Mouse (Mus musculus) heart, embryonic 11.5 days (tissue): ENCODE data around the gene Cacna1f. TPM values are rescaled to one million over a fixed set of nuclear protein-coding genes. Genes with fewer than 3 reads are reported as not detected.

Experiments used
- ATAC-seq: fragments of 200-750 bp; cut with Nextera tagmentation; replicated peaks from 2 replicates; pipeline ENCODE4 v1.8.0; 2017; ENCODE audit warnings: moderate library complexity; ENCODE audit not compliant: insufficient number of reproducible peaks, low FRiP score, low TSS enrichment
- H3K27ac ChIP-seq: fragments of 300-500 bp; sonication (generic); 2 replicates; pipeline ENCODE4 v1.5.1; 2014; ENCODE audit warnings: mild to moderate bottlenecking, low read depth, low read length
- H3K27me3 ChIP-seq: fragments of 300-500 bp; sonication (generic); 2 replicates; pipeline ENCODE4 v1.6.1; 2014; ENCODE audit warnings: mild to moderate bottlenecking, low read length, mixed read lengths; ENCODE audit not compliant: control insufficient read depth, insufficient read depth
- H3K36me3 ChIP-seq: fragments of 300-500 bp; sonication (generic); 2 replicates; pipeline ENCODE4 v1.6.1; 2014; ENCODE audit warnings: mild to moderate bottlenecking, low read length, moderate library complexity, mixed read lengths; ENCODE audit not compliant: control insufficient read depth, insufficient read depth
- H3K4me1 ChIP-seq: fragments of 300-500 bp; sonication (generic); 2 replicates; pipeline ENCODE4 v1.6.1; 2014; ENCODE audit warnings: low read length; ENCODE audit not compliant: control insufficient read depth, insufficient read depth
- H3K4me2 ChIP-seq: fragments of 300-500 bp; sonication (generic); 2 replicates; pipeline ENCODE4 v1.6.1; 2014; ENCODE audit warnings: mild to moderate bottlenecking, moderate library complexity
- H3K4me3 ChIP-seq: fragments of 300-500 bp; sonication (generic); 2 replicates; pipeline ENCODE4 v1.5.1; 2014; ENCODE audit warnings: low read depth, low read length
- H3K9ac ChIP-seq: fragments of 300-500 bp; sonication (generic); 2 replicates; pipeline ENCODE4 v1.6.1; 2014; ENCODE audit warnings: mild to moderate bottlenecking, low read depth, low read length, moderate library complexity
- H3K9me3 ChIP-seq: fragments of 300-500 bp; sonication (generic); replicated peaks from 2 replicates; pipeline ENCODE4 v1.6.1; 2016; ENCODE audit warnings: low read length; ENCODE audit not compliant: control insufficient read depth
- WGBS: fragments of 180-500 bp; shearing (Covaris S2); extraction: QIAGEN DNeasy Blood & Tissue Kit; methylation state at CpG from one replicate; pipeline ENCODE4 v1.1.7; 2014; ENCODE audit not compliant: insufficient replicate concordance; 5-methylcytosine and 5-hydroxymethylcytosine counted together
- polyA plus RNA-seq: library from polyadenylated mRNA; unstranded; fragments of >200 nt; fragmentation: Nextera tagmentation; extraction: Ambion mirVana; gene quantifications from 2 replicates; pipeline ENCODE4 v1.2.1, GENCODE M21; 2014

Cacna1f gene
- polyA plus RNA-seq, 1 experiment from 2014 or later = not detected

DNA sequence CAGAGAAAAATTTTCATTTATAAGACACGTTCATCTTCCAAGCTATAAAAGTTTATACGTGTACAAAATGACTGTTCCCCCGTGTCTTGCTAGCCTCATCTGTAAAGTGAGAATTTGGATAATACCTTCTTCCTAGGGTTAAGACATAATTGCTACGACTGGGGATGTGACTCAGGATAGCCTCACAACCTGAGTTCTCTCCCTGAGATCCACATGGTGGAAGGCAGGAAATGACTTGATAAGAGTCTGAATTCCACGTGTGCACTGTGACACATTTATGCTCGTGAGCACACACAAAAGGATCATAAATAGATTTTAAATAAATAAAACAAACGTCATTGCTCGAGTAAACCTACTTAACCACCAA, 1.3 kb upstream of the Cacna1f start:
- Histone ChIP-seq H3K27ac (no peak overlapping the region), H3K4me1 (no peaks in the 10 kb centered on the region), H3K9ac (no peak overlapping the region), H3K4me3 (no peak overlapping the region), H3K36me3 (no peaks in the 10 kb centered on the region), H3K27me3 (peaks cover 3% of the 10 kb centered on the region; the same call in 1 of the 2 replicates), H3K9me3 (no peaks in the 10 kb centered on the region), H3K4me2 (peak overlapping the region; percentile 32; the same call in 1 of the 2 replicates)
- WGBS = 36% methylated on average over 8 of the region's 8 CpGs
- no peak for ATAC-seq

DNA sequence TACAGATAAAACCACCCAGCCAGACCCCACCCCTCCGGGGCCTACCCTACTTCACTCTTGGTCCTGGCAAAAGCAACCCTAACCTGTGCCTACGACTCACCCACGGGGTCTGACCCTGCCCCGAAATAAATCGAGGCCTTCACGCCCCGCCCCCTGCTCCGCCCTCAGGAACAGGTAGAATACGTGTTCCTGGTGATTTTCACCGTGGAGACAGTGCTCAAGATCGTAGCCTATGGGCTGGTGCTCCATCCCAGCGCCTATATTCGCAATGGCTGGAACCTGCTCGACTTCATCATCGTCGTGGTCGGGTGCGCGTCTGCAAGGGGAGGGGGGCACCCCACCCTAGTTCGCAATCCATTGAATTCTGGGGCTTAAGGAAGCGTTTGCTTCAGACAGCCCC, 3.2 kb downstream of the Cacna1f start:
- Histone ChIP-seq H3K36me3 (no peaks in the 10 kb centered on the region), H3K4me3 (peak overlapping the region; percentile 38), H3K27me3 (peaks cover 3% of the 10 kb centered on the region; the same call in 1 of the 2 replicates), H3K9me3 (no peaks in the 10 kb centered on the region), H3K27ac (no peak overlapping the region), H3K9ac (no peak overlapping the region), H3K4me1 (no peaks in the 10 kb centered on the region), H3K4me2 (peak overlapping the region; percentile 70)
- ATAC-seq = no peak
- WGBS = 26% methylated on average over 21 of the region's 21 CpGs

DNA sequence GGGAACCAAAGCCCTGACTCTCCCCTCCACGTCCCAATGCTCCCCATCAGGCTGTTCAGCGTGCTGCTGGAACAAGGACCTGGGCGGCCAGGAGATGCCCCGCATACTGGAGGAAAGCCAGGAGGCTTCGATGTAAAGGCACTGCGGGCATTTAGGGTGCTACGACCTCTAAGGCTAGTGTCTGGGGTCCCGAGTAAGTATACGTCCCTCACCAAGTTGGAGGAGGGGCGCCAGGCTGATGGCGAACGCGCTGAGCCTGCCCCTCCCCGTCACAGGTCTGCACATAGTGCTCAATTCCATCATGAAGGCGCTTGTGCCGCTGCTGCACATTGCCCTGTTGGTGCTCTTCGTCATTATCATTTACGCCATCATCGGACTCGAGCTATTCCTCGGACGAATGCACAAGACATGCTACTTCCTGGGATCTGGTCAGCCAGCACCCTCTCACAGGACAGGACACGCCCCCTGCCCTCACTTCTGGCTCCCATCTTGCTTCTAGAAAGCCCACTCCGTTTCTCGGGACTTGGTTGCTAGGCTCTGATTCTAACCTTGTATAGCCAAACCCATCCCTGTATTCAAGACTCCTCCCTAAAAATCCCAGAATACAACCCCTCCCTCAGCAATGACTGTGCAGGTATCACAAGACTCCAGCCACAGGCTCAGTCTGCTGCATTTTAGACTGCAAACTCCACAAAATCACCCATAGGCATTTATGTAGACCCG, 3.8 kb downstream of the Cacna1f start:
- Histone ChIP-seq H3K4me2 (peak overlapping the region; percentile 70), H3K9me3 (no peaks in the 10 kb centered on the region), H3K4me3 (peak overlapping the region; percentile 38), H3K36me3 (no peaks in the 10 kb centered on the region), H3K4me1 (no peaks in the 10 kb centered on the region), H3K27me3 (peaks cover 3% of the 10 kb centered on the region; the same call in 1 of the 2 replicates), H3K27ac (no peak overlapping the region), H3K9ac (no peak overlapping the region)
- no peak for ATAC-seq
- 22% methylated on average over 26 of the region's 26 CpGs for WGBS

DNA sequence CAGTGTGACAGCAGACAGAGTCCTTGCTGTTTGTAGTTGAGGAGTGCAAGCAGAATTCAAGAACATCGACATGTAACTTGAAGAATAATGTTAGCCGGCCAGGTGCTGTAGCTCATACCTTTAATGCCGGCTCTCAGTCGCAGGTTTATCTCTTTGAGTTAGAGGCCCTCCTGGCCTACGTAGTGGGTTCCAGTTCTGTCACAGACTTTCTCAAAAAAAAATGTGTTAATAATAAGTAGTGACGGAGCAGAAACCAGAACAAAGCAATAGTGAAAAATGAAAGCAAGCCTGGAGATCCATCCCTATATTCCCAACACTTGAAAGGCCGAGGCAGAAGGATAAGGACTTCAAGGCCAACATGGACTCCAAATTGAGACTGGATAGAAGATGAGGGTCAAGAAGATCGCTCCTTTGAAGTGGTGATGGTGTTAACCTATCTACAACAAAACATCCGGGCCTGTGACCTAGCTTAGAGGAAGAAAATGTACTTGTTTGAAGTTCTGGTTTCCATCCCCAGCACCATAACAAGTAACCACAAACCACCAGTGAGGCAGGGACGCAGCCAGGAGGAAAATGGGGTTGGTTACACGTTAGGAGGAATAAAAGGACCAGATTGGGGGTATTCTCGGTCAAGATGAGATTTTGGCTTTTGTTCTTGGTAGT, 11.1 kb downstream of the Cacna1f start:
- ATAC-seq = no peak
- Histone ChIP-seq H3K27ac (no peak overlapping the region), H3K4me1 (no peaks in the 10 kb centered on the region), H3K9ac (no peak overlapping the region), H3K4me3 (no peak overlapping the region), H3K4me2 (no peak overlapping the region), H3K9me3 (no peaks in the 10 kb centered on the region), H3K36me3 (no peaks in the 10 kb centered on the region), H3K27me3 (no peaks in the 10 kb centered on the region)
- 73% methylated on average over 12 of the region's 12 CpGs for WGBS

DNA sequence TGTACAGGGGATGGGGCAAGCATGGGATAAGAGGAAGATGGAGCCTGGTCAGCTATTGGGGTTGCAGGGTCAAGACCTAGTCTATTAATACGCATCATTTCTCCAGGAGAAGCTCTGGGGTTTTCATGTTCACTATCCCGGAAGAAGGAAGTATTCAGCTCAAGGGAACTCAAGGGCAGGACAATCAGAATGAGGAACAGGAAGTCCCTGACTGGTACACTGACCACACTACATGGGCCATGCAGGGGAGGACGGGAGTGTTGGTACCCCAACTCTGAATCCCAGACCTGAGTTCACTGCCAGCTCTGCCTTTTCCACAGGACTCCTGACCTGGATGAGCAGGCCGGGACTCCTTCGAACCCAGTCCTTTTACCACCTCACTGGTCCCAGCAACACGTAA, 25.7 kb downstream of the Cacna1f start:
- WGBS = 79% methylated on average over 6 of the region's 6 CpGs
- no peak overlapping the region for H3K4me2 ChIP-seq

DNA sequence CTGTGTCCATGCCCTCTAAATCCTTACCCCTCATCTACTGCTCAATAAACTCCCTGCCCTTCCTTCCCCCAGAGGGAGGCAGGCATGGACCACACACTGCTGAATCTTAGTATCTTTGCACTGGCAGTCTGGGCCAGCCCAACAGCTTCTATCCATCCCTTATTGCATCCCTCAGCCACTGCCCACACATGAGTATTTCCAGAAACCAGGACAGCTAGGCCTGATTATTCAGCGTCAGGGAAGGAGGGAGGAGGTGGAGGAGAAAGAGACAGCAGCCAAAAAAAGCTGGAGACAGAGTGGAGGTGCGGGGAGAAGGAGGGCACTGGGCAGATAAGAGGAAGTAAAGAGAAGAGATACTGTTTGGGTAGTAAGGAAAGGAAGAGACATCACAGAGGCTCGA, 28.2 kb downstream of the Cacna1f start:
- H3K9me3 ChIP-seq = no peaks in the 10 kb centered on the region
- no peak overlapping the region for H3K27ac ChIP-seq
- WGBS = 58% methylated on average over 3 of the region's 3 CpGs
- no peak overlapping the region for H3K4me2 ChIP-seq
- no peaks in the 10 kb centered on the region for H3K27me3 ChIP-seq
- no peak overlapping the region for H3K9ac ChIP-seq
- H3K4me1 ChIP-seq = no peaks in the 10 kb centered on the region
- no peak overlapping the region for H3K4me3 ChIP-seq
- ATAC-seq = no peak
- H3K36me3 ChIP-seq = no peaks in the 10 kb centered on the region

More for the DNA sequence above, 25.7 kb downstream of the Cacna1f start:
- no peaks in the 10 kb centered on the region for H3K4me1 ChIP-seq
- ATAC-seq = no peak
- no peak overlapping the region for H3K9ac ChIP-seq
- H3K27me3 ChIP-seq = no peaks in the 10 kb centered on the region
- no peaks in the 10 kb centered on the region for H3K36me3 ChIP-seq
- no peaks in the 10 kb centered on the region for H3K9me3 ChIP-seq
- no peak overlapping the region for H3K4me3 ChIP-seq
- H3K27ac ChIP-seq = no peak overlapping the region

DNA sequence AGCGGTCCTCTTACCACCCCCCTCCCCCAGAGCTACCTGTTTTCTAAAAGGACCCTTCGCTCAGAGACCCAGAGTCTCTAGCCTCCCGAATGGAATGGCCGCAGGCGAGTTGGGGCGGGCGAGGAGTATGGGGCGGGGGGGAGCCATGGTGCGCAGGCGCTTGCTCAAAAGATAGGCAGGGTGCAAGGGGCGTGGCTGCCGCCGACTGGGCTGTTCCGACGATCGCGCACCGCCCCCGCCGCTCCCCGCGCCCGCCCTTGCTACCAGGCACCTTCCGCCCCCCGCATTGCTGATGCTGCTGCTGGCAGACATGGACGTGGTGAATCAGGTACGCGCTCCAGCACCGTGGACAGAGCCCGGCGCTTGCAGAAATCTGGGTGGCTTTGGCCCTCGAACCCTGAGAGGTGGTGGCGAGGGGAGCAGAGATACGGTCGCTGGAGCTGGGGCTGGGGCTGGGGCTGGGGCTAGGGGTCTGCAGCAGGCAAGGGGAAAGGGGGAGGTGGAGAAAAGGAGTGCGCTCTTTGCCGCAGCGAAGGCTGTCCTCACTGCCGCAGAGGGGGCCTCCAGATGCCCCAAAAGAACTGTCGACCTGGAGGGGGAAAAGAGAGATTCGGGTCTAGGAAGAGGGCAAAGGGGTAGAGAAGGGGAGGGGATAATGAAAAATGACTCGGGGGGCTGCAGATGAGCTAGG, 31.7 kb downstream of the Cacna1f start, which contains the start of gene Syp:
Gene Syp (plus strand): TSS at position 71 of the 691 bp plus-strand sequence.
- peaks cover 5% of the 10 kb centered on the region; the same call in 1 of the 2 replicates for H3K27me3 ChIP-seq
- H3K9me3 ChIP-seq = no peaks in the 10 kb centered on the region
- no peak within 1 kb of the TSS for H3K27ac ChIP-seq
- H3K36me3 ChIP-seq = no peaks in the 10 kb centered on the region
- H3K4me1 ChIP-seq = no peaks in the 10 kb centered on the region
- peak; percentile 76 for ATAC-seq
- H3K4me3 ChIP-seq = peak within 1 kb of the TSS; percentile 22; the same call in 1 of the 2 replicates
- peak within 1 kb of the TSS; percentile 52 for H3K4me2 ChIP-seq
- 12% methylated on average over 40 of the region's 42 CpGs for WGBS
- H3K9ac ChIP-seq = no peak within 1 kb of the TSS

DNA sequence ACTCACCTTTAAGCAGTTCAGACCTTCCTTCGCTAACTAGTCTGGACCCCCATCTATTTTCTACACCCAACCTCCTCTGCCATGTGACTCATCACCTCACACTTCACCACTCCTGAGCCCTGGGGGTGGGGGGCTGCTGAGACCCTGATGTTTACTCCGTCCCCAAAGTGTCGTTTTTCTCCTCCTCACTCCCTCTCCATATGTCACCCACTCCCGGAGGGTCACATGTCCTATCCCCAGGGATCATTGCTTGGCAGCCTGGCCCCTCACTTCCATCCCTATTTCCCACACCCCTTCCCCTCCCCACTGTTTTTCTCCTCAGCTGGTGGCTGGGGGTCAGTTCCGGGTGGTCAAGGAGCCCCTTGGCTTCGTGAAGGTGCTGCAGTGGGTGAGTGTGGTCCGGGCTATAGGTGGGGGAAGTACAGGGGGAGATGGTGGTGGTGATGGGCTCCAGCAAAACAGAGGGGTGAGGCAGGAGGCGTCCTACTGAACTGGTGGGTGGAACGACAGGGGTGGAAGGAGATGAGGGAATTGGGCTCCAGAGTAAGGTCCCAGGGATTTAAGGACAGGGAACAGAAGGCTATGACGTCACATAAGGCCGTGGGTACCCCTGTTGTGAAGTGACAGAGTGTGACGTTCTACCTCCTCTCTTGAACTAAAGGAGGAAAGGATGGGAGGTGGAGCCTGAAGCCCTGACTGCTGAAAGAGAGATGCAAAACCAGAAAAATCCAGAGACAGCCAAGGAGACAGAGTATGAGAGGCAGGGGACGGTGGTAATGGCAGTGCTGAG, 32.8 kb downstream of the Cacna1f start:
- Histone ChIP-seq H3K27ac (no peak overlapping the region), H3K9ac (no peak overlapping the region), H3K36me3 (no peaks in the 10 kb centered on the region), H3K4me3 (no peak overlapping the region), H3K4me2 (no peak overlapping the region), H3K4me1 (no peaks in the 10 kb centered on the region), H3K27me3 (peaks cover 5% of the 10 kb centered on the region; the same call in 1 of the 2 replicates), H3K9me3 (no peaks in the 10 kb centered on the region)
- no peak for ATAC-seq
- 21% methylated on average over 13 of the region's 13 CpGs for WGBS
